Mouse (Mus musculus): ENCODE measurements around the gene Pfkfb2. TPM values are rescaled to one million over a fixed set of nuclear protein-coding genes. Genes with fewer than 3 reads are reported as not detected.
A peak's percentile ranks its signal among the peaks of the same experiment; 100 is the strongest.

Gene Pfkfb2
- polyA plus RNA-seq, 1 experiment from 2014 or later, result 4.6 TPM

DNA sequence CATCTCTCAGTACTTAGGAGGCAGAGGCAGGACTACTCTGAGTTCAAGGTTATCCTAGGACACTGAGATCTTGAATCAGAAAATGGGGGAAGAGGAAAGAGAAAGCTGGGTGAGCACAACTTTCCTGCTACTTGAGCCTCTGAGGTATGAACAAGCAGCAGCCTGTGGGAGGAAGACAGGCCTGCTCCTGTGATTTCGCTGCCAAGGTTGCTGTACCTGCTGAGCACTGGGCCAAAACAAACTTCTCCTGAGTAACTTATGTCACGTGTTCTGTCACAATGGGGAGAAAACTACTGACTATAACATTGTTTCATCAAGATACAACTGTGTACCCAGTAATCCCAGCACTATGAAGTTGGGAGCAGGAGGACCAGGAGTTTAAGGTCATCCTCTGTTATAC lies 25.4 kb downstream of the Pfkfb2 start:
- Histone ChIP-seq H3K36me3 (ENCODE audit: control insufficient read depth, insufficient read depth, low read length) (peaks cover 24% of the 10 kb centered on the region), H3K4me1 (replicated peaks; ENCODE audit: control insufficient read depth, insufficient read depth) (no peaks in the 10 kb centered on the region), H3K9ac (ENCODE audit: low read length) (no peak overlapping the region), H3K4me3 (ENCODE audit: low read depth, low read length) (no peak overlapping the region), H3K9me3 (ENCODE audit: control insufficient read depth, low read length) (no peaks in the 10 kb centered on the region), H3K27ac (replicated peaks) (0 out of 2 replicates have a peak overlapping the region, but pooled peaks have one; percentile 24), H3K27me3 (ENCODE audit: control insufficient read depth, insufficient read depth, low read length) (no peaks in the 10 kb centered on the region), H3K4me2 (replicated peaks; ENCODE audit: low read depth) (no peak overlapping the region)
- no peak for TF ChIP-seq EP300 (optimal IDR thresholded peaks at IDR 0.05)
- no peak for TF ChIP-seq CTCF (IDR thresholded peaks at IDR 0.05; ENCODE audit: low read depth)
- peak; percentile 66 for ATAC-seq (ENCODE audit: low FRiP score, low TSS enrichment)
- WGBS, result 61% methylated on average over 2 of the region's 2 CpGs
- DNase-seq (ENCODE audit: low spot score), result peak; percentile 34

DNA sequence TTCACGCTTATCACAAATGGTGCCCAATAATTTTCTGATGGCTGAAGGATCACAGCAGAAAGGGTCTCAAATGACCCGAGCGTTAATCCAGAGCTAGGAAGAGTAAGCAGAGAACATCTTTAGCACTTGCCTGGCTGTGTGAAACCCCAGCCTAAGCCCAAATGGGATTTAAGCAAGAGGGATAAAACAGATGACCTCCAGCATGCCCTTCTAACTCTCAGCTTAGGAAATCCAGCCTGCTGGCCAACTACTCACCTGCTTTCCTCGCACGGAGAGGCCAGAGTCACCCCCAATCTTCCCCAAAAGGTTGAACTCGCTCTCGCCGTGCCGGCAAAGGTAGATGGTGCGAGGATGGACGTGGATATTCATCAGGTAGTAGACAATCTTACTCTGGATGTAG lies 27.1 kb downstream of the Pfkfb2 start:
- H3K27me3 ChIP-seq (ENCODE audit: control insufficient read depth, insufficient read depth, low read length), result no peaks in the 10 kb centered on the region
- no peaks in the 10 kb centered on the region for H3K4me1 ChIP-seq (replicated peaks; ENCODE audit: control insufficient read depth, insufficient read depth)
- WGBS, result 98% methylated on average over 11 of the region's 11 CpGs
- H3K9ac ChIP-seq (ENCODE audit: low read length), result no peak overlapping the region
- TF ChIP-seq CTCF (IDR thresholded peaks at IDR 0.05; ENCODE audit: low read depth), result no peak
- TF ChIP-seq EP300 (optimal IDR thresholded peaks at IDR 0.05), result no peak
- no peaks in the 10 kb centered on the region for H3K9me3 ChIP-seq (ENCODE audit: control insufficient read depth, low read length)
- no peak for ATAC-seq (ENCODE audit: low FRiP score, low TSS enrichment)
- H3K27ac ChIP-seq (replicated peaks), result no peak overlapping the region
- no peak for DNase-seq (ENCODE audit: low spot score)
- H3K4me3 ChIP-seq (ENCODE audit: low read depth, low read length), result no peak overlapping the region
- H3K4me2 ChIP-seq (replicated peaks; ENCODE audit: low read depth), result no peak overlapping the region
- peaks cover 24% of the 10 kb centered on the region for H3K36me3 ChIP-seq (ENCODE audit: control insufficient read depth, insufficient read depth, low read length)

DNA sequence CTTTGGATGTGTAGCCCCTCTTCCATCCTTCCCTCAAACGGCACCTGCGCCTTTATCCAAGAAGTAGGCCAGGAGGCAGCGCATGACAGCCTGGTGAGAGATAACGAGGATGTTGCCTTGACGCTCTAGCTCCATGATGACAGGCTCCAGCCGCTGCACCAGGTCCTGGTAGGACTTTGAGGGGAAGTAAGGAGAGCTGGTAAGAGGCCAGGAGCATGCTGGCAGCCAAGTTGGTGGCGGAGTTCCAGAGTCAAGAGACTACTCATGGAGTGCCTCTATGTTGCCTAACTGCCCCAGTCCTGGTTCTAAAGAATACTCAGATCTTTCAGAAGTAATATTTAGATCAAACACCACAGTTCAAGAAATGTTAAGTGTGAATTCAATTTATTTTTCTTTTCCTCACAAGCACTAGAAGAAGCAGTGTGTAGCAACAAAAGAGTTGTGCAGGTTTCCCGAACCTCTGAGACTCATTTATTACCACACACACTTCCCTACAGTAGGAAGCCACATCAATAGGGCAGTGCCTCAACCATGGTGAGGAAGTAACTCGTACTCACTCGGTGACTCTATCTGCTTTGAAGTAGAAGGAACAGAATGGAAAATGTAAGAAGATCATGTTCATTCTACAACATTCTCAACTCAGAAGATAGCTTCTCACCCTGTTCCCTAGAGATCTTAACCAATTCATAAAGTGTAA lies 29.0 kb downstream of the Pfkfb2 start:
- Histone ChIP-seq H3K27ac (replicated peaks) (no peak overlapping the region), H3K9ac (ENCODE audit: low read length) (no peak overlapping the region), H3K36me3 (ENCODE audit: control insufficient read depth, insufficient read depth, low read length) (peaks cover 17% of the 10 kb centered on the region), H3K9me3 (ENCODE audit: control insufficient read depth, low read length) (no peaks in the 10 kb centered on the region), H3K4me1 (replicated peaks; ENCODE audit: control insufficient read depth, insufficient read depth) (no peaks in the 10 kb centered on the region), H3K4me3 (ENCODE audit: low read depth, low read length) (no peak overlapping the region), H3K27me3 (ENCODE audit: control insufficient read depth, insufficient read depth, low read length) (no peaks in the 10 kb centered on the region), H3K4me2 (replicated peaks; ENCODE audit: low read depth) (no peak overlapping the region)
- no peak for ATAC-seq (ENCODE audit: low FRiP score, low TSS enrichment)
- DNase-seq (ENCODE audit: low spot score), result no peak
- WGBS, result 93% methylated on average over 10 of the region's 10 CpGs
- TF ChIP-seq CTCF (IDR thresholded peaks at IDR 0.05; ENCODE audit: low read depth), result no peak
- TF ChIP-seq EP300 (optimal IDR thresholded peaks at IDR 0.05), result no peak

DNA sequence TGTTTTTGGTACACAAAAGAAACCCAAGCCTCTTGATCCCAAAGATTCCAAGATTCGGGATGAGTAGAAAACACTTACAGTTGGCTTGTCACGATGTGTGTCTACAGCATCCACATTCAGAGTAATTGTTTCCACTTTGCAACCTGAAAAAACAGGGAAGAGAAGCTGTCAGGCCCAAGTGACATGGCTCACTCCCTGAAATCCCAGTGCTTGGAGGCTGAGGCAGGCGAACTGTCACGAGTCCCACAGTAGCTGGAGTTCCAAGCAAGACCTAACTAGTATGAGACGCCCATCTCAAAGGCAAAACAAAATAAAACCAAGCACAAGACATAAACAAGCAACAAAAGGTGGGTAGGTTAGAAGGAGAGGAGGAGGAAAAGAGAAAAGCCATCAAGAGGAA lies 30.5 kb downstream of the Pfkfb2 start:
- H3K4me1 ChIP-seq (replicated peaks; ENCODE audit: control insufficient read depth, insufficient read depth), result no peaks in the 10 kb centered on the region
- H3K4me3 ChIP-seq (ENCODE audit: low read depth, low read length), result no peak overlapping the region
- peaks cover 17% of the 10 kb centered on the region for H3K36me3 ChIP-seq (ENCODE audit: control insufficient read depth, insufficient read depth, low read length)
- no peak overlapping the region for H3K4me2 ChIP-seq (replicated peaks; ENCODE audit: low read depth)
- H3K9me3 ChIP-seq (ENCODE audit: control insufficient read depth, low read length), result no peaks in the 10 kb centered on the region
- 94% methylated on average over 5 of the region's 5 CpGs for WGBS
- H3K27me3 ChIP-seq (ENCODE audit: control insufficient read depth, insufficient read depth, low read length), result no peaks in the 10 kb centered on the region
- TF ChIP-seq CTCF (IDR thresholded peaks at IDR 0.05; ENCODE audit: low read depth) (no peak), EP300 (optimal IDR thresholded peaks at IDR 0.05) (no peak)
- no peak overlapping the region for H3K9ac ChIP-seq (ENCODE audit: low read length)
- no peak overlapping the region for H3K27ac ChIP-seq (replicated peaks)
- DNase-seq (ENCODE audit: low spot score) (no peak), ATAC-seq (ENCODE audit: low FRiP score, low TSS enrichment) (no peak)

DNA sequence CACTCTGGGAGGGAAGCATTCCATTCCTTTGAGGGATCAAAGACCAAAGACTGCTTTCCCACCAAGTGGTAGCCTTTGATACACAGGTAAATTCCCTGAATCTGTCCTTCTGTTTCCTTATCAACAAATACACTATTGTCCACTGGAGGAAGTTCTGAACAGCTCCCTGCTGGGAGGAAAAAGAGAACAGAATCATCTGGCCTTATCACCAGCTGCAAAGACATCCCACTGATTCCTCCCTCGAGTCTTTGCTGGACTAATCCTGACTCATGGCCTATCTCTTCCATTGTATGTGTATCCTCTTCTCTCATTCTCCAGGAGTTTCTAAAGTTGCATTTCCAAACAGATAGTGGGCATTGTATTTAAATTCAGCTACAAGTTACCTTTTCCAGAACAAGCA lies 45.1 kb downstream of the Pfkfb2 start:
- no peaks in the 10 kb centered on the region for H3K9me3 ChIP-seq (ENCODE audit: control insufficient read depth, low read length)
- no peak overlapping the region for H3K4me3 ChIP-seq (ENCODE audit: low read depth, low read length)
- H3K27me3 ChIP-seq (ENCODE audit: control insufficient read depth, insufficient read depth, low read length), result no peaks in the 10 kb centered on the region
- no peak for DNase-seq (ENCODE audit: low spot score)
- no peak for ATAC-seq (ENCODE audit: low FRiP score, low TSS enrichment)
- no peaks in the 10 kb centered on the region for H3K36me3 ChIP-seq (ENCODE audit: control insufficient read depth, insufficient read depth, low read length)
- H3K4me2 ChIP-seq (replicated peaks; ENCODE audit: low read depth), result no peak overlapping the region
- H3K27ac ChIP-seq (replicated peaks), result no peak overlapping the region
- TF ChIP-seq EP300 (optimal IDR thresholded peaks at IDR 0.05) (no peak), CTCF (IDR thresholded peaks at IDR 0.05; ENCODE audit: low read depth) (no peak)
- H3K4me1 ChIP-seq (replicated peaks; ENCODE audit: control insufficient read depth, insufficient read depth), result no peaks in the 10 kb centered on the region
- WGBS, result 53% methylated on average over 1 of the region's 1 CpGs
- H3K9ac ChIP-seq (ENCODE audit: low read length), result no peak overlapping the region

DNA sequence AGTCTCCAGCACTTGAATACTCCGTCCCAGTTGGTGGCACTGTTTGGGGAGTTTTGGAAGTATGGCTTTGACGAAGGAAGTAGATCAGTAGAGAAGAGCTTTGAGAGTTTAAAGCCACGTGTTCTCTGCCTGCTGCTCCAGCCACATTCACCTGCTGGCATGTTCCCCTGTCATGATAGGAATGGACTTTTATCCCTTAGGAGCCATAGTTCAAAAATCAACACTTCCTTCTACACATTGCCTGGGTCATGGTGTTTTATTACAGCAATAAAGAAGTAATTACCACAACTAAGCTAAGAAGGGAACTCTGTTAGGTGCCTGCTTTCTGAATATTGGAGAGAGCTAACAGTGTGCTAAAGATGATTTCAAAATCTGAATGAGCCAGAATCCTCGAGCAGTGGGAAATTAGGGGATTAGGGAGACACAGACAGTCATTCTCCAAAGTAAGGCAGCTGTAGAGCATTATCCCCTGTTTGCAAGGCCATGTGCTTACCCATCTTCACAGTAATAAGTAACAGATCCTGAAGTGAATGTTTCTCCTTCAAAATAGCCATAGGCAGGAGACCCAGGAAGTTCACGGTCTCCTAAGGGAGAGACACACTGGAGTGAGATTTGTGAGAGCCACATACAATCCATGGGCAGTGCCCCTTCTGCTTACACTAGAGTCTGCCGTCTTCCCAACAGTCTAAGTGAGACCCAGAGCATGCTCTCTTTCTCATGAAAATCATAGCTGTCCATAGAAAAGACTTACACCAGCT lies 47.2 kb downstream of the Pfkfb2 start:
- no peak overlapping the region for H3K4me3 ChIP-seq (ENCODE audit: low read depth, low read length)
- 73% methylated on average over 6 of the region's 6 CpGs for WGBS
- H3K4me2 ChIP-seq (replicated peaks; ENCODE audit: low read depth), result no peak overlapping the region
- DNase-seq (ENCODE audit: low spot score) (no peak), ATAC-seq (ENCODE audit: low FRiP score, low TSS enrichment) (no peak)
- no peak overlapping the region for H3K9ac ChIP-seq (ENCODE audit: low read length)
- H3K27ac ChIP-seq (replicated peaks), result no peak overlapping the region
- no peak for TF ChIP-seq CTCF (IDR thresholded peaks at IDR 0.05; ENCODE audit: low read depth)
- no peak for TF ChIP-seq EP300 (optimal IDR thresholded peaks at IDR 0.05)
- H3K27me3 ChIP-seq (ENCODE audit: control insufficient read depth, insufficient read depth, low read length), result no peaks in the 10 kb centered on the region
- no peaks in the 10 kb centered on the region for H3K36me3 ChIP-seq (ENCODE audit: control insufficient read depth, insufficient read depth, low read length)
- no peaks in the 10 kb centered on the region for H3K4me1 ChIP-seq (replicated peaks; ENCODE audit: control insufficient read depth, insufficient read depth)
- H3K9me3 ChIP-seq (ENCODE audit: control insufficient read depth, low read length), result no peaks in the 10 kb centered on the region

Measured in stomach, postnatal 0 days (tissue).